Mouse (Mus musculus) limb, embryonic 11.5 days (tissue): ENCODE results near the gene Cdh23. TPM values are rescaled to one million over a fixed set of nuclear protein-coding genes. Genes with fewer than 3 reads are reported as not detected.
"Not testable (repeated sequence)": the region's sequence is repeated elsewhere in the genome, so short reads cannot be mapped to it uniquely, and the experiment has no call there.

ENCODE experiments used
- ATAC-seq: fragments of 200-750 bp; cut with Nextera tagmentation; 2 replicates; pipeline ENCODE4 v1.8.0; 2017; ENCODE audit warnings: low read depth; ENCODE audit not compliant: insufficient number of reproducible peaks, low FRiP score, low TSS enrichment
- DNase-seq: peaks from one replicate; pipeline ENCODE4 v3.0.0-alpha.2; 2015; ENCODE audit warnings: low spot score
- H3K27ac ChIP-seq: fragments of 300-500 bp; sonication (generic); replicated peaks from 2 replicates; pipeline ENCODE4 v1.5.1; 2014; ENCODE audit warnings: low read depth, mild to moderate bottlenecking, low read length
- H3K27me3 ChIP-seq: fragments of 300-500 bp; sonication (generic); 2 replicates; pipeline ENCODE4 v1.6.1; 2014; ENCODE audit warnings: mild to moderate bottlenecking, low read length, mixed read lengths; ENCODE audit not compliant: control insufficient read depth, insufficient read depth
- H3K36me3 ChIP-seq: fragments of 300-500 bp; sonication (generic); 2 replicates; pipeline ENCODE4 v1.6.1; 2014; ENCODE audit warnings: mild to moderate bottlenecking, low read length, moderate library complexity, mixed read lengths; ENCODE audit not compliant: control insufficient read depth, insufficient read depth
- H3K4me1 ChIP-seq: fragments of 300-500 bp; sonication (generic); 2 replicates; pipeline ENCODE4 v1.6.1; 2014; ENCODE audit warnings: low read length, mixed read lengths; ENCODE audit not compliant: control insufficient read depth, insufficient read depth
- H3K4me2 ChIP-seq: fragments of 300-500 bp; sonication (generic); 2 replicates; pipeline ENCODE4 v1.6.1; 2014; ENCODE audit warnings: low read depth, mild to moderate bottlenecking, moderate library complexity; ENCODE audit not compliant: severe bottlenecking
- H3K4me3 ChIP-seq: fragments of 300-500 bp; sonication (generic); 2 replicates; pipeline ENCODE4 v1.5.1; 2014; ENCODE audit warnings: low read depth, low read length
- H3K9ac ChIP-seq: fragments of 300-500 bp; sonication (generic); 2 replicates; pipeline ENCODE4 v1.6.1; 2014; ENCODE audit warnings: mild to moderate bottlenecking, low read length
- H3K9me3 ChIP-seq: fragments of 300-500 bp; sonication (generic); 2 replicates; pipeline ENCODE4 v1.6.1; 2016; ENCODE audit warnings: low read length; ENCODE audit not compliant: control insufficient read depth
- WGBS: fragments of 180-500 bp; shearing (Covaris S2); extraction: QIAGEN DNeasy Blood & Tissue Kit; methylation state at CpG from one replicate; pipeline ENCODE4 v1.1.7; 2014; 5-methylcytosine and 5-hydroxymethylcytosine counted together
- polyA plus RNA-seq: library from polyadenylated mRNA; unstranded; fragments of >200 nt; fragmentation: Nextera tagmentation; extraction: Ambion mirVana; gene quantifications from 2 replicates; pipeline ENCODE4 v1.2.1, GENCODE M21; 2014

Gene Cdh23
- polyA plus RNA-seq, 1 experiment from 2014 or later = 0.16 TPM

- no peak overlapping the region for H3K27ac ChIP-seq
Observed at GRCm38 (mm10) chr10:60721640-60722039, 25.4 kb upstream of the Cdh23 start.

GRCm38 (mm10) chr10:60720461-60720860 is 24.2 kb upstream of the Cdh23 start:
- no peaks in the 10 kb centered on the region for H3K9me3 ChIP-seq
- DNase-seq (no peak), ATAC-seq (peak; percentile 57; the same call in 1 of the 2 replicates)
- H3K4me2 ChIP-seq = no peak overlapping the region
- no peaks in the 10 kb centered on the region; the same call in 1 of the 2 replicates for H3K36me3 ChIP-seq
- no peaks in the 10 kb centered on the region for H3K27me3 ChIP-seq
- no peaks in the 10 kb centered on the region for H3K4me1 ChIP-seq
- WGBS = 74% methylated on average over 5 of the region's 5 CpGs
- H3K4me3 ChIP-seq = no peak overlapping the region
- no peak overlapping the region for H3K9ac ChIP-seq
- no peak overlapping the region for H3K27ac ChIP-seq

More at GRCm38 (mm10) chr10:60721640-60722039, 25.4 kb upstream of the Cdh23 start:
- Histone ChIP-seq H3K4me1 (no peaks in the 10 kb centered on the region), H3K4me3 (no peak overlapping the region), H3K27me3 (no peaks in the 10 kb centered on the region), H3K4me2 (no peak overlapping the region), H3K9ac (no peak overlapping the region), H3K36me3 (no peaks in the 10 kb centered on the region; the same call in 1 of the 2 replicates), H3K9me3 (no peaks in the 10 kb centered on the region)
- DNase-seq = no peak
- no peak for ATAC-seq
- WGBS = 58% methylated on average over 12 of the region's 12 CpGs

GRCm38 (mm10) chr10:60718491-60718890 is 22.2 kb upstream of the Cdh23 start:
- no peak for DNase-seq
- H3K9me3 ChIP-seq = peaks cover 3% of the 10 kb centered on the region; the same call in 1 of the 2 replicates
- no peak overlapping the region for H3K27ac ChIP-seq
- no peaks in the 10 kb centered on the region for H3K27me3 ChIP-seq
- no peak for ATAC-seq
- no peak overlapping the region for H3K9ac ChIP-seq
- no peak overlapping the region for H3K4me3 ChIP-seq
- 91% methylated on average over 2 of the region's 2 CpGs for WGBS
- no peak overlapping the region for H3K4me2 ChIP-seq
- no peaks in the 10 kb centered on the region for H3K4me1 ChIP-seq
- H3K36me3 ChIP-seq = peaks cover 5% of the 10 kb centered on the region; the same call in 1 of the 2 replicates

GRCm38 (mm10) chr10:60716449-60716848 is 20.2 kb upstream of the Cdh23 start:
- Histone ChIP-seq H3K4me2 (no peak overlapping the region), H3K9me3 (peaks cover 3% of the 10 kb centered on the region; the same call in 1 of the 2 replicates), H3K27ac (no peak overlapping the region), H3K27me3 (no peaks in the 10 kb centered on the region), H3K4me1 (no peaks in the 10 kb centered on the region), H3K9ac (no peak overlapping the region), H3K36me3 (peaks cover 5% of the 10 kb centered on the region; the same call in 1 of the 2 replicates), H3K4me3 (no peak overlapping the region)
- 78% methylated on average over 3 of the region's 3 CpGs for WGBS
- ATAC-seq (no peak), DNase-seq (no peak)

- WGBS = 37% methylated on average over 7 of the region's 8 CpGs
- ATAC-seq = not testable (repeated sequence)
Observed at GRCm38 (mm10) chr10:60712299-60712698, 16.0 kb upstream of the Cdh23 start.

GRCm38 (mm10) chr10:60708837-60709236 is 12.5 kb upstream of the Cdh23 start:
- DNase-seq = no peak
- no peak for ATAC-seq
- no peaks in the 10 kb centered on the region for H3K36me3 ChIP-seq
- WGBS = 87% methylated on average over 5 of the region's 5 CpGs
- H3K27ac ChIP-seq = no peak overlapping the region
- no peaks in the 10 kb centered on the region for H3K4me1 ChIP-seq
- H3K9me3 ChIP-seq = no peaks in the 10 kb centered on the region
- no peak overlapping the region for H3K9ac ChIP-seq
- no peak overlapping the region for H3K4me3 ChIP-seq
- H3K27me3 ChIP-seq = no peaks in the 10 kb centered on the region
- H3K4me2 ChIP-seq = no peak overlapping the region

More at GRCm38 (mm10) chr10:60712299-60712698, 16.0 kb upstream of the Cdh23 start:
- DNase-seq, H3K4me2 ChIP-seq, H3K36me3 ChIP-seq, H3K27me3 ChIP-seq, H3K4me1 ChIP-seq, H3K9me3 ChIP-seq, H3K9ac ChIP-seq, H3K4me3 ChIP-seq, H3K27ac ChIP-seq: not testable (repeated sequence)

- H3K4me1 ChIP-seq = no peaks in the 10 kb centered on the region
- 88% methylated on average over 4 of the region's 4 CpGs for WGBS
- H3K27ac ChIP-seq = no peak overlapping the region
- no peak overlapping the region for H3K4me2 ChIP-seq
- no peak for DNase-seq
- H3K36me3 ChIP-seq = no peaks in the 10 kb centered on the region
- H3K9me3 ChIP-seq = no peaks in the 10 kb centered on the region
- H3K27me3 ChIP-seq = no peaks in the 10 kb centered on the region
- ATAC-seq = no peak
- H3K4me3 ChIP-seq = no peak overlapping the region
- no peak overlapping the region for H3K9ac ChIP-seq
Observed at GRCm38 (mm10) chr10:60706268-60706667, 10.0 kb upstream of the Cdh23 start.

GRCm38 (mm10) chr10:60705134-60705533 is 8.8 kb upstream of the Cdh23 start:
- Histone ChIP-seq H3K4me1 (no peaks in the 10 kb centered on the region), H3K27ac (no peak overlapping the region), H3K9me3 (no peaks in the 10 kb centered on the region), H3K4me2 (no peak overlapping the region), H3K4me3 (no peak overlapping the region), H3K9ac (no peak overlapping the region), H3K36me3 (no peaks in the 10 kb centered on the region), H3K27me3 (no peaks in the 10 kb centered on the region)
- ATAC-seq = no peak
- 65% methylated on average over 2 of the region's 2 CpGs for whole genome bisulfite sequencing
- DNase-seq = no peak

- H3K4me2 ChIP-seq = no peak overlapping the region
- no peaks in the 10 kb centered on the region for H3K27me3 ChIP-seq
- no peak for ATAC-seq
- no peaks in the 10 kb centered on the region for H3K4me1 ChIP-seq
- H3K9ac ChIP-seq = no peak overlapping the region
- H3K9me3 ChIP-seq = no peaks in the 10 kb centered on the region
- WGBS = 74% methylated on average over 6 of the region's 6 CpGs
- no peaks in the 10 kb centered on the region for H3K36me3 ChIP-seq
- no peak overlapping the region for H3K27ac ChIP-seq
- no peak for DNase-seq
- H3K4me3 ChIP-seq = no peak overlapping the region
Observed at GRCm38 (mm10) chr10:60697775-60698174, 1.5 kb upstream of the Cdh23 start.
